Mouse (Mus musculus) limb, embryonic 12.5 days (tissue): ENCODE data around the gene Dnase2b. TPM values are rescaled to one million over a fixed set of nuclear protein-coding genes. Genes with fewer than 3 reads are reported as not detected.

Source experiments
- ATAC-seq: fragments of 200-750 bp; cut with Nextera tagmentation; 2 replicates; pipeline ENCODE4 v1.8.0; 2017; ENCODE audit warnings: low read depth, moderate TSS enrichment; ENCODE audit not compliant: insufficient number of reproducible peaks, insufficient read depth, low FRiP score, low TSS enrichment
- H3K27ac ChIP-seq: fragments of 300-500 bp; sonication (generic); 2 replicates; pipeline ENCODE4 v1.5.1; 2016; ENCODE audit warnings: mild to moderate bottlenecking, moderate library complexity
- H3K27me3 ChIP-seq: fragments of 300-500 bp; sonication (generic); 2 replicates; pipeline ENCODE4 v1.6.1; 2016; ENCODE audit warnings: mild to moderate bottlenecking, moderate library complexity
- H3K36me3 ChIP-seq: fragments of 300-500 bp; sonication (generic); 2 replicates; pipeline ENCODE4 v1.6.1; 2016; ENCODE audit warnings: mild to moderate bottlenecking, moderate library complexity
- H3K4me1 ChIP-seq: fragments of 300-500 bp; sonication (generic); replicated peaks from 2 replicates; pipeline ENCODE4 v1.6.1; 2016
- H3K4me2 ChIP-seq: fragments of 300-500 bp; sonication (generic); 2 replicates; pipeline ENCODE4 v1.6.1; 2016; ENCODE audit warnings: mild to moderate bottlenecking, moderate library complexity
- H3K4me3 ChIP-seq: fragments of 300-500 bp; sonication (generic); replicated peaks from 2 replicates; pipeline ENCODE4 v1.5.1; 2016; ENCODE audit warnings: mild to moderate bottlenecking
- H3K9ac ChIP-seq: fragments of 300-500 bp; sonication (generic); replicated peaks from 2 replicates; pipeline ENCODE4 v1.6.1; 2016; ENCODE audit warnings: mild to moderate bottlenecking, moderate library complexity
- H3K9me3 ChIP-seq: fragments of 300-500 bp; sonication (generic); 2 replicates; pipeline ENCODE4 v1.6.1; 2016; ENCODE audit warnings: mild to moderate bottlenecking, moderate library complexity
- whole genome bisulfite sequencing: fragments of 180-500 bp; shearing (Covaris S2); methylation state at CpG from one replicate; pipeline ENCODE4 v1.1.7; 2016; 5-methylcytosine and 5-hydroxymethylcytosine counted together
- polyA plus RNA-seq: library from polyadenylated mRNA; unstranded; fragments of >200 nt; fragmentation: Nextera tagmentation; extraction: Ambion mirVana; gene quantifications from 2 replicates; pipeline ENCODE4 v1.2.1, GENCODE M21; 2016

Gene Dnase2b
- polyA plus RNA-seq, result not detected in 2 replicates

DNA sequence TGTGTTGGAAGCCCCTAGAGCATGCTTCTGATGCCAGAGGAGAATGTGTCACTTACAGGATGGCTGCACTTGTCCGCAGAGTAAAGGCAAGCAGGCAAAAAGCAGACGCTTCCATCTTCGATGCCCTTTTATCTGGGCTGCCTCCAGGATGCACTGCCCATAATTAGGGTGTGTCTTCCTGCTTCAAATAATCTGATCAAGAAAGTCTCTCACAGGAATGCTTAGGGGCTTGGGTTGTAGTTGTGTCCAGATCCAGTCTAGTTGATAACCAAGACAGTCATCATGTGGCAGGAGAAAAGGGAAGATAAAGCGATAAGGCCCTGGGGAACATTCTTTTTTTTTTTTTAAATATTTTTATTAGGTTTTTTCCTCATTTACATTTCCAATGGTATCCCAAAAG, at the start of gene Dnase2b:
TSS of gene Dnase2b (minus strand) at position 101 of the 400 bp plus-strand sequence.
- Histone ChIP-seq H3K4me2 (no peak within 1 kb of the TSS), H3K9ac (no peak within 1 kb of the TSS), H3K27ac (no peak within 1 kb of the TSS), H3K9me3 (no peaks in the 10 kb centered on the region), H3K36me3 (no peaks in the 10 kb centered on the region), H3K4me3 (no peak within 1 kb of the TSS), H3K4me1 (no peaks in the 10 kb centered on the region), H3K27me3 (no peaks in the 10 kb centered on the region)
- no peak for ATAC-seq
- WGBS, result 88% methylated on average over 4 of the region's 4 CpGs

DNA sequence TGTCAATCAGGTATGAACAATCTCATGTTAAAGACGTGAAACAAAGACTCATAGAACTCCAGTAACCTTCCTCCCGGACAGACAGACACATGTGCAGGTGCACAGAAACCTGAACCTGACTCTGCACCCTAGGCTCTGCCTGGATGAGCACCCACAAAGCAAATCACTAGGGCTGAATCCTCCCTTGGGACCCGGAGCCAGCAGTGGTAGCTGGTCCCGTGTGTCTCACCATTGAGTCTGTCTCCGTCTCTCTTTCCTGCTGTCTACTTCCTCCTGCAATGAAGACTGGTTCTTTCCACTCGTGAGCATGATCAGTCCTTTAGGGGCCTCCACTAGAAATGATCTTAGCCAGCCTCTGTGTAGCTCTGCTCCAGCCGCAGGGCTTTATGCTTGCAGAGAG, 46.5 kb upstream of the Dnase2b start:
- no peak for ATAC-seq
- Histone ChIP-seq H3K9me3 (no peaks in the 10 kb centered on the region), H3K36me3 (no peaks in the 10 kb centered on the region), H3K9ac (no peak overlapping the region), H3K27me3 (no peaks in the 10 kb centered on the region), H3K4me3 (no peak overlapping the region), H3K4me2 (no peak overlapping the region), H3K27ac (no peak overlapping the region), H3K4me1 (no peaks in the 10 kb centered on the region)
- WGBS, result 86% methylated on average over 7 of the region's 7 CpGs

DNA sequence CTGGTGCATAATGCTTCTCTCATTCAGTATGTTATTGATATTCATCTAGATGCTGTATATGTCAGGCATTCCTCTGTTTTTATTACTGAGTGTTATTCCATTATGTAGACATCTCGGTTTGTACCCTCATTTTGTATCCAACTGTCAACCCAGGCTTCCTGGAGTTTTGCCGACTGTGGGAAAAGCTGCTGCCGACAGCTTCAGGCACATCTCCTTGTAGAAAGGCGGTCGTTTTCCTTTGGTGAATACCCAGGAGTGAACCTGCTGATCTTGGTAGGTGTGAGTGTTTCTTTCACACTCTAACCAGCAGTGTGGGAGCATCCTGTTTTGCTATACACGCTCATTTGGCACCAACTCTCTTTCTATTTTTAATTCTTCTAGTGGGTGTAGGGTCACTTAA, 45.6 kb upstream of the Dnase2b start:
- H3K4me3 ChIP-seq, result no peak overlapping the region
- H3K36me3 ChIP-seq, result no peaks in the 10 kb centered on the region
- H3K27ac ChIP-seq, result no peak overlapping the region
- no peaks in the 10 kb centered on the region for H3K4me1 ChIP-seq
- H3K27me3 ChIP-seq, result no peaks in the 10 kb centered on the region
- H3K9me3 ChIP-seq, result no peaks in the 10 kb centered on the region
- ATAC-seq, result no peak
- WGBS, result 81% methylated on average over 6 of the region's 6 CpGs
- H3K4me2 ChIP-seq, result no peak overlapping the region
- H3K9ac ChIP-seq, result no peak overlapping the region

DNA sequence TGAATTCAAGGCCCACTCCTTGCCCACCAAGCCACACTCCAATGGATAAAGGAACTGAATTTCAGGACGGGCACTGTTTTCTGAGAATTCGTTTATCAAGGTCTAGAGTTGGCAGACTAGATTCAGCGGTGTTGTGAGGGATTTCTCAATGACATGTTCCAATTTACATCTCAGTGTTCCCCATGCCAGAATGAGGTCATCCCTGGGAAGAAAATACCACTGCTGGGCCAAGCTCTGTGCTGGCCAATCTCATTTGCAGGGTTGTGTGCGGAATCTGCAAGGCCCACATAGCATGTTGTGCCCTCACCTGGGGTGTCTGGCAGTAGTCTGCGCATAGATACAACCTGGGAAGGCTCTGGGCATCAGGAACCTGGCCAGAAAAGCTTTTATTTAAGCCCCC, 43.9 kb upstream of the Dnase2b start:
- no peaks in the 10 kb centered on the region for H3K9me3 ChIP-seq
- no peaks in the 10 kb centered on the region for H3K27me3 ChIP-seq
- no peak overlapping the region for H3K9ac ChIP-seq
- H3K4me1 ChIP-seq, result no peaks in the 10 kb centered on the region
- no peak overlapping the region for H3K4me3 ChIP-seq
- WGBS, result 94% methylated on average over 5 of the region's 5 CpGs
- no peak overlapping the region for H3K4me2 ChIP-seq
- no peak for ATAC-seq
- H3K27ac ChIP-seq, result no peak overlapping the region
- H3K36me3 ChIP-seq, result no peaks in the 10 kb centered on the region

DNA sequence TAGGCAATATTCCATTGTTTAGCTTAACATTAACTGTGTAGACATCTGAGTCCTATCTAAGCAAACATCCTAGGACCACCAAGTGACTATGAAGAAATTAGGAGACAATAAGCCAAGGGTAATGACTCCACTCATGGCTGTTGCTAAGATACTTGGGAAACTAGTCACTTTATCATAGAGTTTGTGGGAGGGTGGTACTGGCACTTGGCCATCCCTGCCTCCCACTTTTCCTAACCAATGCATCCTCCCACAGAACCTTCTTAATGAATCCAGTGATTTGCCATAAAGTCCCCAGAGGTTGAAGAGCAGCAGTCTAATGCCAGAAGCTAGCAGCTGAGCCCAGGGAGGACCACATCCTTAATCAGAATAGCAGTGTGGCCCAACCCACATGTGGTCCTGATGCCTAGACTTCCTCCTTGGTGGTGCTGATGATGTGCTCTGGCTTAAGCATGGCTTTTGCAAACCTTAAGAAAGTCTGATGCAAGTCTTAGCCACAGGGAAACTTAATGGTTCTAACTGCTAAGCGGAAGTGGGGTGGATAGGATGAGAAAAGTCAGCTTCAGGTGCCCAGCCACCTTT, 42.8 kb upstream of the Dnase2b start:
- Histone ChIP-seq H3K4me2 (no peak overlapping the region), H3K27ac (no peak overlapping the region), H3K27me3 (no peaks in the 10 kb centered on the region), H3K9ac (no peak overlapping the region), H3K9me3 (no peaks in the 10 kb centered on the region), H3K36me3 (no peaks in the 10 kb centered on the region), H3K4me3 (no peak overlapping the region), H3K4me1 (no peaks in the 10 kb centered on the region)
- ATAC-seq, result no peak
- WGBS, result 96% methylated on average over 1 of the region's 1 CpGs

DNA sequence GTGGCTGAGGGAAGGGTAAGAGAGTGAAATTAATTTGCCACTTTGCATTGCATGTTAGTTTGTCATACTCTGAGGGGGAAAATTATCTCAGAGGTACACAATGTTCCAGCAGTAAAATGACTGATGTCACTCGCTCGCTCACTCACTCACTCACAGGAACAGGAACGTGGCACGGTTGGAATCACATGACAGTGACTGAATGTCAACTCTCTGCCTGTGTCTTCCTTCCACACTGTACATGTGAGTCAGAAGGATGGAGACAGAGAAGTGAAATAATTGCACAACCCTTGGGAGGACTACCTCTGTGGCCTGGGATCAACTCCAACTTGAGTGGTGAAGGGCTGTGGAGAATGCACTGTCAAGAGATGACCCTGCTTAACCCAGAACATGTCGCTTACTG, 42.0 kb upstream of the Dnase2b start:
- Histone ChIP-seq H3K27me3 (no peaks in the 10 kb centered on the region), H3K4me3 (no peak overlapping the region), H3K9me3 (no peaks in the 10 kb centered on the region), H3K27ac (no peak overlapping the region), H3K9ac (no peak overlapping the region), H3K4me2 (no peak overlapping the region), H3K36me3 (no peaks in the 10 kb centered on the region), H3K4me1 (no peaks in the 10 kb centered on the region)
- WGBS, result 93% methylated on average over 5 of the region's 5 CpGs
- no peak for ATAC-seq

DNA sequence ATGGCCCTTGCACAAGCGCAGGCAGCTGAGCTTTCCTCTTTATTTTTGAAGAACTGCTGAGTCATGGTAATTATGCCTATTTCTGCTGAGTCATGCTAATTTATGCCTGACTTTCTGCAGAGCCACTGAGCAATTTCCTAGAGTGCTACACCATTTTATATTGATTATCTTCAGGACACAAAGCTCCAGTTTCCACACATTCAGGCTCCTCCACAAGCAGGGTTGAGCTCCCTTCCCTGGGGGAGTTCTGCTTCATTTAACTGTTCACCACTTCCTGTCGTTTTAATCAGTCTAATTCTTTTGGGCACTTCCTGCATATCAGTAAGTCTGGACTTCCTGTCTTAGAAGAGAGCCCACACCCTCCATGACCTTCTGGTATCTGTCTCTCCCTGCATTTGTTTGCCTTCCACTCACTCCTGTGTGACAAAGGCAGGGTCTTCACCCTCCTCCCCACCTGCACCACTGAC, 39.7 kb upstream of the Dnase2b start:
- 64% methylated on average over 2 of the region's 2 CpGs for WGBS
- no peaks in the 10 kb centered on the region for H3K36me3 ChIP-seq
- ATAC-seq, result no peak

DNA sequence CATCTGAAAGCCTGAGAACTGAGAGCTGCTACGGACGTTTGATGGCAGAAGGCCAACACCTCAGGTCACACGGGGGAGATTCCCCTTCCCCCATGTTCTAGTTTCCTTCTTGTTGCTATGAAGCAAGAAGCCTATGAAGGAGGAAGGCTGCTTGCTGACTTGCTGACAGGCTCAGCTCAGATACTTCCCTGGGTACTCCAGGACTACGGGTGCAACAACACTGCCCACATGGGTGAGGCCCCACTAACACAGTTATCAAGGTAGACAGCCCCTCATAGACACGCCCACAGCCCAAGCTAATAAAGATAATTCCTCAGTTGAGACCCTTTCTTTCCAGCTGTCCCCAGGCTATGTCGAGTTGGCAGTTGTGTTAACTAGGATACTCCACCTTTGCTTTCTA, 38.3 kb upstream of the Dnase2b start:
- no peak overlapping the region for H3K4me2 ChIP-seq
- H3K27ac ChIP-seq, result no peak overlapping the region
- WGBS, result 73% methylated on average over 6 of the region's 6 CpGs
- no peaks in the 10 kb centered on the region for H3K27me3 ChIP-seq
- no peaks in the 10 kb centered on the region for H3K36me3 ChIP-seq
- no peak overlapping the region for H3K9ac ChIP-seq
- no peak for ATAC-seq
- H3K4me1 ChIP-seq, result no peaks in the 10 kb centered on the region
- H3K4me3 ChIP-seq, result no peak overlapping the region
- H3K9me3 ChIP-seq, result no peaks in the 10 kb centered on the region

More for the DNA sequence above, 39.7 kb upstream of the Dnase2b start:
- H3K4me1 ChIP-seq, result no peaks in the 10 kb centered on the region
- no peak overlapping the region for H3K4me2 ChIP-seq
- no peaks in the 10 kb centered on the region for H3K27me3 ChIP-seq
- no peak overlapping the region for H3K9ac ChIP-seq
- H3K9me3 ChIP-seq, result no peaks in the 10 kb centered on the region
- H3K27ac ChIP-seq, result no peak overlapping the region
- H3K4me3 ChIP-seq, result no peak overlapping the region

DNA sequence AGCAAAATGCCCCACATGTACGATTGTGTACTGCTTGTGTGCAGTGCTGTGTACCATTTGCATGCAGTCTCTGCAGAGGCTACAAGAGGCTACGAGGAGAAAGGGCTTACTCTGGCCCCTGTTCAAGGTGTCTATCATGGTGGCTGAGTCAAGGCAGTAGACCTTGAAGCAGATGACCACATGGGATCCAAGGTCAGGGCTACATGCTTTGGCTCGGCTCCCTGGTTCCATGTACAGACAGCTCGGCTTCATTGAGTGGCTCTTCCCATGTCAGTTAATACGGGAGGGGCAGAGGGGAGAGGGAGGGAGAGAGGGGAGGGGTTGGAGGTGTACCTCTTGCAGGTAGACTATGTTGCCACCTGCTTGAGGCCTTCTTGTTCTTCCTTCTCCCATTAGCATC, 37.0 kb upstream of the Dnase2b start:
- no peaks in the 10 kb centered on the region for H3K36me3 ChIP-seq
- no peaks in the 10 kb centered on the region for H3K9me3 ChIP-seq
- no peak overlapping the region for H3K9ac ChIP-seq
- WGBS, result 89% methylated on average over 5 of the region's 5 CpGs
- H3K27ac ChIP-seq, result no peak overlapping the region
- no peak overlapping the region for H3K4me3 ChIP-seq
- no peaks in the 10 kb centered on the region for H3K4me1 ChIP-seq
- no peak overlapping the region for H3K4me2 ChIP-seq
- peaks cover 3% of the 10 kb centered on the region; the same call in 1 of the 2 replicates for H3K27me3 ChIP-seq
- no peak for ATAC-seq

DNA sequence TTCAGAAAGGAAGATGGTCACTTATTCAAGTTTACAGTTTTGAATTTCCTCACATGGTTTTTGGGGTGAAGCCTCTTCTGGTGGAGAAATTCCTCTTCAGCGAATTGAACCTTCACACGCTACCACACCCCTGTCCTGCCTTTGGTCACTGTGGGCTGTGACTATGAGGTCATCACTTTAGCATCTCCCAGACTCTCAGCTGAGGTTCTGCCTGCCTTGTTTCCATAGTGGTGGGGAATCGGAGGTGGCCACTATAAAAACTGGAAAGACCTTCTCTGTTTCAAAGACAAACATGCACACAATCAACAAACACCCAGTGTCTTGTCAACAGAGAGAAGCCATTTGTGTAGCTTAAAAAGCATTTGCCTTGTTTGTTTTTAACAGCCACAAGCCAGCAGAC, 35.8 kb upstream of the Dnase2b start, which contains the start of gene 4930503B20Rik:
TSS of gene 4930503B20Rik (minus strand) at position 101 of the 400 bp plus-strand sequence.
- no peak for ATAC-seq
- H3K36me3 ChIP-seq, result no peaks in the 10 kb centered on the region

DNA sequence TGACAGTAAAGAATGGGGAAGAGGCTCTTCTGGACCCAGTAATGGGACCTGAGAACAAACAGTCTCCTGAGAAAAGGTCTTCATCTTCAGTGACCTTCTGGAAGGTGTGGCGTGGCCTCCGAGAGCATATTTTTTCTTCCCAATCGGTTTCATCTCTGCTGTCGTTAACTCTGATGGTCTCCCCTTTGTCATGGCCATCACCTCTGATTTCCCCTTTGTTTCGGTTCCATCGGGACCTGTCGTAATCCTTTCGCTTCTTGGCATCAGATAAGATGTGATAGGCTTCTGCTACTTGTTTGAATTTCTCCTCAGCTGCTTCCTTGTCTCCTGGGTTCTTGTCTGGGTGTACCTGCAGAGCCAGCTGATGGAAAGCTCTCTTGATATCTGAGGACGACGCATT, 35.3 kb upstream of the Dnase2b start:
- no peak overlapping the region for H3K4me2 ChIP-seq
- peaks cover 3% of the 10 kb centered on the region; the same call in 1 of the 2 replicates for H3K27me3 ChIP-seq
- no peak overlapping the region for H3K9ac ChIP-seq
- H3K36me3 ChIP-seq, result no peaks in the 10 kb centered on the region
- no peaks in the 10 kb centered on the region for H3K4me1 ChIP-seq
- no peak for ATAC-seq
- no peak overlapping the region for H3K4me3 ChIP-seq
- H3K27ac ChIP-seq, result no peak overlapping the region
- no peaks in the 10 kb centered on the region for H3K9me3 ChIP-seq
- 88% methylated on average over 10 of the region's 10 CpGs for WGBS

More for the DNA sequence above, 35.8 kb upstream of the Dnase2b start, which contains the start of gene 4930503B20Rik:
- Histone ChIP-seq H3K27ac (no peak within 1 kb of the TSS), H3K9me3 (no peaks in the 10 kb centered on the region), H3K4me1 (no peaks in the 10 kb centered on the region), H3K4me2 (no peak within 1 kb of the TSS), H3K4me3 (no peak within 1 kb of the TSS), H3K9ac (no peak within 1 kb of the TSS), H3K27me3 (peaks cover 3% of the 10 kb centered on the region; the same call in 1 of the 2 replicates)
- 87% methylated on average over 3 of the region's 3 CpGs for WGBS

DNA sequence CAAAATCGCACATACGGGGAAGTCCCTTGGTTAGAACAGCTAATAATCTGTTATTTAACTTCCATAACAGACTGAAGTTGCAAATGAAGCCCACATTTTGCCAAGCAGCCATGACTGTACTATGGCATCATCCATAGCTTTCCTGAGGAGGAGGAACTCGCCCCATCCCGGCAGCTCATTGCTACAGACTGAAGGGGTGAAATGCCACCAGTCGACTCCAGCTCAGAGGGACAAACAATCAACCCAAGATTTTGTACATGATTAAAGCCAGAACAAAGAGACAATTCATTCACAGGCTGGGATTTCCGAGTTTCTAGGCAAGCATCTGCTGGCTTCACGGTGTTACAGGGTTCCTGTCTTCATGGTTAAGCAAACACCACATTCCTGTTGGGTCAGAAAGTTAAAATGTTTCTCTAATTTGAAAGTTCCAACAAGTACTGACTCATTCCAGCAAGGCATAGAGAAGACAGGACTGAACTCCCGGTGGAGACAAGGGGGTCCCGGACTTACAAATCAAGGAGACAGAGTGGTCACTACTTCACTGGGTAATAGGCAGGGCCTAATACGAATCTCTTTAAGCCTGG, 34.0 kb upstream of the Dnase2b start:
- 81% methylated on average over 10 of the region's 10 CpGs for WGBS
- no peak for ATAC-seq
- peaks cover 3% of the 10 kb centered on the region; the same call in 1 of the 2 replicates for H3K27me3 ChIP-seq
- no peak overlapping the region for H3K4me2 ChIP-seq
- no peaks in the 10 kb centered on the region for H3K36me3 ChIP-seq
- H3K9ac ChIP-seq, result no peak overlapping the region
- H3K4me3 ChIP-seq, result no peak overlapping the region
- H3K9me3 ChIP-seq, result no peaks in the 10 kb centered on the region
- no peak overlapping the region for H3K27ac ChIP-seq
- H3K4me1 ChIP-seq, result no peaks in the 10 kb centered on the region
